Mouse (Mus musculus) lung, adult 2 months (tissue): ENCODE measurements around the gene Slc26a3. TPM values are rescaled to one million over a fixed set of nuclear protein-coding genes. Genes with fewer than 3 reads are reported as not detected.

Source experiments
- DNase-seq: peaks from one replicate; pipeline ENCODE4 v3.0.0; 2022
- H3K4me1 ChIP-seq: fragments of 200-500 bp; 2 replicates; pipeline ENCODE4 v1.6.1; 2011; ENCODE audit warnings: low read length; ENCODE audit not compliant: control insufficient read depth, insufficient read depth
- H3K4me3 ChIP-seq: fragments of 200-500 bp; replicated peaks from 2 replicates; pipeline ENCODE3; 2011; ENCODE audit warnings: low read depth, mild to moderate bottlenecking, control low read depth, low read length; ENCODE audit errors: extremely low read depth
- CTCF ChIP-seq: fragments of 200-500 bp; IDR thresholded peaks from 2 replicates; pipeline ENCODE4 v1.5.1; 2011; ENCODE audit warnings: mild to moderate bottlenecking, low read length, control low read depth; ENCODE audit not compliant: insufficient read depth
- POLR2A ChIP-seq: fragments of 200-500 bp; IDR thresholded peaks from 2 replicates; pipeline ENCODE4 v1.6.1; 2011; ENCODE audit warnings: low read depth, mild to moderate bottlenecking, control low read depth, low read length, borderline replicate concordance; ENCODE audit errors: extremely low read depth
- WGBS: fragments of 180-500 bp; shearing (Covaris S2); methylation state at CpG from one replicate; pipeline ENCODE4 v1.1.7; 2018; 5-methylcytosine and 5-hydroxymethylcytosine counted together
- polyA plus RNA-seq: library from polyadenylated mRNA; depleted of rRNA; stranded (reverse); fragments of >200 nt; gene quantifications from 2 replicates; pipeline ENCODE4 v1.2.3, GENCODE M21; 2012

Gene Slc26a3
- polyA plus RNA-seq, 1 experiment, result 0.13 TPM

- Histone ChIP-seq H3K4me1 (no peaks in the 10 kb centered on the region), H3K4me3 (no peak overlapping the region)
- DNase-seq, result no peak
- no peak for TF ChIP-seq CTCF
- TF ChIP-seq POLR2A, result no peak
- 68% methylated on average over 5 of the region's 5 CpGs for WGBS
These were observed 14.0 kb downstream of the Slc26a3 start for GRCm38 (mm10) chr12:31404575-31405240.

DNA sequence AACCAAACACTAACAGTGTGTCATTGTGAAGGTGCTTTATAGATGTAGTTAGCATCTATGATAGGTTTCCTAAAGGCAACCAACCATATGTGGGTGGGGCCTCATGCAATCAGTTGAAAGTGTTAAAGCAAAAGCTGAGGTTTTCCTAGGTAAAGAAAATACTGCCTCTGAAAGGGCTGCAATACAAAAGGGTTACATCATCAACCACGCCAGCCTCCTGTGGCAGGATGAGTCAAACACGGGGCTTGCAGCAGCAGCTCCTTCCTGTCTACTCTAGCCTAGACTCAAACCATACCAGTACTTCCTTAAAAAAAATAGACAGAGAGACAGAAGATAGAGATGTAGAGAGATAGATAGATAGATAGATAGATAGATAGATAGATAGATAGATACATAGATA, 25.3 kb downstream of the Slc26a3 start:
- TF ChIP-seq POLR2A, result no peak
- no peak for TF ChIP-seq CTCF
- Histone ChIP-seq H3K4me3 (no peak overlapping the region), H3K4me1 (no peaks in the 10 kb centered on the region)
- DNase-seq, result no peak
- WGBS, result 41% methylated on average over 2 of the region's 2 CpGs

GRCm38 (mm10) chr12:31421901-31422574, 31.4 kb downstream of the Slc26a3 start:
- no peak for DNase-seq
- TF ChIP-seq CTCF (no peak), POLR2A (no peak)
- H3K4me3 ChIP-seq, result no peak overlapping the region
- WGBS, result 58% methylated on average over 3 of the region's 3 CpGs
- H3K4me1 ChIP-seq, result no peaks in the 10 kb centered on the region

DNA sequence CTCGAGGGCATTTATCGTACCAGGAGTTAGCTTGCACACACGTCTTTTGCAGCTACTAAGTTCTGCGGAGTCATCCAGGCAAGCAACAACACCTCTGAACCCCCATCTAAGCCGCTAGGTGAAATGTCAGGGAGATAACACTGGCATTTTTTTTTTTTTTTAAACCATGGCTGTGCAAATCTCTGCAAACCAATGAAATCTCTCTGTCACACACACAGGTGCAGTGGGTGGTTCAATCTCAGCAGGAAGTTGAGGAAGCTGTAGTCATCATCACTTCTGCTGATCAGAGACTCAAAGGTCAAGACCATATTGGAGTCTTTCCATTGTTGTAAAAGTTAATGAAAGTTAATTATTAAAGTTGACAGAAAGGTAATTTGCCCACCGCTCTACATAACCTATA, 47.1 kb downstream of the Slc26a3 start:
- TF ChIP-seq POLR2A (no peak), CTCF (no peak)

GRCm38 (mm10) chr12:31439612-31440011, 48.9 kb downstream of the Slc26a3 start:
- DNase-seq, result no peak
- Histone ChIP-seq H3K4me3 (no peak overlapping the region), H3K4me1 (peaks cover 3% of the 10 kb centered on the region; the same call in 1 of the 2 replicates)
- WGBS, result 79% methylated on average over 2 of the region's 2 CpGs
- no peak for TF ChIP-seq POLR2A
- no peak for TF ChIP-seq CTCF

More for the DNA sequence above, 47.1 kb downstream of the Slc26a3 start:
- no peak for DNase-seq
- Histone ChIP-seq H3K4me3 (no peak overlapping the region), H3K4me1 (no peaks in the 10 kb centered on the region)
- WGBS, result 51% methylated on average over 6 of the region's 6 CpGs

DNA sequence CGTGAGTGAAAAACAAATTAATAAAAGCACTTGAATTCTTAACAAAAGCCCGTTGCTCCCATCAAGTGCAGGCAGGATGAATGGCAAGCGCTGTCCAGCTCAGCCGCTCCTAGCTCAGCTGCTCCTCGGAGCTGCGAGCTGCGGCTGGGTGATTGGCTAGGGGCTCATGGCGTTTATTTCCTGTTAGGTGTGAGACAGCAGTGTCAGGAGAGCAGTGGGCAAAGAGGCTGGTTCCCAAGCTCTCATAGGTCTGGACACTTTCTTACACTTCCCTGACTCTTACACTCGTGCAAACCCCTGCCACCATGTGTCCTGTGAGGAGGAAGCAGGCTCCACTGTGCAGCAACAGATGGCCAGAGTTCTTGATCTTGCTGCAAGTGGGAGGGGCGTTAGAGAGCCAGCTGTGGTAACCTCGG, 53.5 kb downstream of the Slc26a3 start:
- H3K4me3 ChIP-seq, result peak overlapping the region; percentile 23

DNA sequence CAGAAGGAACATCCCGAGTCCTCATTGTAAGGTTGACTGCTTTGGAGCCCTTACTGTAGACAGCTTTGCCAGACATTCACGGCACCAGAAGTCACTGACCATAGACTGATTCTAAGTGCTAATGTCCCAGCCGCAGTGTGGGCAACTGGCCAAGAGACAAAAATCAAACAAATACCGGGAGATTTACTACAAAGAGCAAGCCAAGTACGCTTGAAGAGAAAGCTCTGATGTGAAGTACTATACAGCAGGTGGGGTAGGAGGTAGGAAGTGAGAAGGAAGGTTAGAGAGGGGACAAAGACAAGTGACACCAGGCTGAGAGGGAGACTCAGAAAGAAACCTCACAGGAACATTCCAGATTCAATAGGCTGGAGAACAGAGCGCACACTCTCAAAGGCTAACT, 54.2 kb downstream of the Slc26a3 start:
- TF ChIP-seq CTCF, result no peak
- no peak for TF ChIP-seq POLR2A
- WGBS, result 30% methylated on average over 6 of the region's 6 CpGs
- no peak overlapping the region for H3K4me3 ChIP-seq
- H3K4me1 ChIP-seq, result peaks cover 3% of the 10 kb centered on the region; the same call in 1 of the 2 replicates
- peak; percentile 19 for DNase-seq

More for the DNA sequence above, 53.5 kb downstream of the Slc26a3 start:
- DNase-seq, result no peak
- under 1% methylated on average over 11 of the region's 11 CpGs for WGBS
- TF ChIP-seq CTCF (no peak), POLR2A (no peak)
- peaks cover 3% of the 10 kb centered on the region; the same call in 1 of the 2 replicates for H3K4me1 ChIP-seq

- DNase-seq, result no peak
- TF ChIP-seq CTCF (no peak), POLR2A (no peak)
- 74% methylated on average over 3 of the region's 3 CpGs for WGBS
- Histone ChIP-seq H3K4me1 (no peaks in the 10 kb centered on the region), H3K4me3 (no peak overlapping the region)
These were observed 58.7 kb downstream of the Slc26a3 start for GRCm38 (mm10) chr12:31449341-31449740.

GRCm38 (mm10) chr12:31456271-31456670, 65.6 kb downstream of the Slc26a3 start:
- WGBS, result 85% methylated on average over 9 of the region's 9 CpGs
- TF ChIP-seq POLR2A (no peak), CTCF (no peak)
- DNase-seq, result no peak
- H3K4me1 ChIP-seq, result no peaks in the 10 kb centered on the region
- H3K4me3 ChIP-seq, result no peak overlapping the region

DNA sequence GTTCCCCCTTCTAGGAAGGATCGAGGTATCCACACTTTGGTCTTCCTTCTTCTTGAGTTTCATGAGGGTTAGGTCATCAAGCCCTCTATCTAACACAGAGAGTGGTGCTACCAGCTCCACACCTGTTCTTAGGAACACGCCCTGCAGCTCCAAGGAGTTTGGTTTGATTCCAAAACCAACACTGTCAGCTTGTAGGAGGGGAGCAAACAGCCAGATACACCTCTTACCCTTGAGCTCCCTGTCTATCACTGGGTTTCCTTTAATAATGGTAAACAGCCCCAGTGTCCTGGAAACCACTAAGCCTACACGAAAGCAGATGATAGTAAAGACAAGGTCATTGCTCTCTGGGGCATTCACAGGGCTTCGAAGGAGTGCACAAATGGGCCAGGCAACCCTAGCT, 67.8 kb downstream of the Slc26a3 start:
- TF ChIP-seq CTCF (no peak), POLR2A (no peak)
- no peak for DNase-seq
- 49% methylated on average over 4 of the region's 4 CpGs for WGBS
- H3K4me3 ChIP-seq, result no peak overlapping the region
- no peaks in the 10 kb centered on the region for H3K4me1 ChIP-seq
